Mouse (Mus musculus): ENCODE measurements at regions not wholly inside any gene's neighbourhood (a gene's known extent, or its start where the extent isn't known, plus 50 kb on each side); places are given as distances from the start of the nearest gene placed in this dataset.

DNA sequence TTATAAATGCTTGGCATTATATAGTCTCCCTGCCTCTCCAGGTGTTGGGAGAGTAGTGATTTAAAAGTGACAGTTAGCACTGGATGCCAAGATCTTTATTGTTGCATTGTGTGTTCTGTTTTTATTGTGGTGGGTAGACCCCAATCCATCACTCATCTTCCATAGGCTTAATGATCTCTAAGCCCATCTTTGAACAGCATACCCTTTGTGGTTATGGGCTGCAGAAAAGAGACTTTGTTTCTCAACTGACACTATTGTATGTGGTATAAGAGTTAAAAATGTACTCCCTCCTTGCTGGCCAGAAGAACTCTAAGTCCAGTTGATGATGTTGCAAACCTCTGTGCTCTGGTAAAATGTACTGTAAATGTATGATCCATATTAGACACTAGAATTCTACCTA is 727.5 kb downstream of the Flrt2 start:
- no peak for TF ChIP-seq POLR2A (IDR thresholded peaks at IDR 0.05; ENCODE audit: borderline replicate concordance, extremely low read depth, insufficient read depth, insufficient read length, poor library complexity, severe bottlenecking)
- no peak for TF ChIP-seq CTCF (IDR thresholded peaks at IDR 0.05; ENCODE audit: borderline replicate concordance, extremely low read depth, insufficient read depth, insufficient read length)
- no peak for DNase-seq (ENCODE audit: low read depth)

GRCm38 (mm10) chr12:96427589-96427988 is 735.6 kb downstream of the Flrt2 start:
- no peak for TF ChIP-seq CTCF (IDR thresholded peaks at IDR 0.05; ENCODE audit: borderline replicate concordance, extremely low read depth, insufficient read depth, insufficient read length)
- TF ChIP-seq POLR2A (IDR thresholded peaks at IDR 0.05; ENCODE audit: borderline replicate concordance, extremely low read depth, insufficient read depth, insufficient read length, poor library complexity, severe bottlenecking), result no peak

GRCm38 (mm10) chr12:96442546-96442945 is 750.5 kb downstream of the Flrt2 start:
- DNase-seq (ENCODE audit: low read depth), result peak; percentile 51
- TF ChIP-seq CTCF (IDR thresholded peaks at IDR 0.05; ENCODE audit: borderline replicate concordance, extremely low read depth, insufficient read depth, insufficient read length) (no peak), POLR2A (IDR thresholded peaks at IDR 0.05; ENCODE audit: borderline replicate concordance, extremely low read depth, insufficient read depth, insufficient read length, poor library complexity, severe bottlenecking) (no peak)

More at GRCm38 (mm10) chr12:96427589-96427988, 735.6 kb downstream of the Flrt2 start:
- DNase-seq (ENCODE audit: low read depth), result no peak

DNA sequence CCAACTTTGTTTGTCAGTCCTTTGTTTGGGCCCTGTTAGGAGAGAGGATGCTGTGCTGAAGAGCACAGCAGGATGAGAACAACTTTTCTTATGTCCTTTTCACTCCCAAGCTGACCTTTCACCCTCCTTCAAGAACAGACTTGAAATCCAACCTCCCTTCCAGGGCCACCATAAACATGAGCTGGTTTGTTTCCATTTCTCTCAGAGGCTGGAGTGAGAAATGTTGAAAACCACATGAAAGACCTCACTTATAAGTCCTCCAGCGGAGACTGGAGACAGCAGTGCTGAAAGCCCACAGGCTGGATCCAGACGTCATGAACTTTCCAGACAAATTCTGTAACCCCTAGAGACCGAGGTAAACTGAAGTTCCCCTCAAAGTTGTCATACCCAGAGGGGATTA is 761.3 kb downstream of the Flrt2 start:
- peak; percentile 26 for DNase-seq (ENCODE audit: low read depth)
- TF ChIP-seq POLR2A (IDR thresholded peaks at IDR 0.05; ENCODE audit: borderline replicate concordance, extremely low read depth, insufficient read depth, insufficient read length, poor library complexity, severe bottlenecking), result no peak
- no peak for TF ChIP-seq CTCF (IDR thresholded peaks at IDR 0.05; ENCODE audit: borderline replicate concordance, extremely low read depth, insufficient read depth, insufficient read length)

- TF ChIP-seq POLR2A (IDR thresholded peaks at IDR 0.05; ENCODE audit: borderline replicate concordance, extremely low read depth, insufficient read depth, insufficient read length, poor library complexity, severe bottlenecking) (no peak), CTCF (IDR thresholded peaks at IDR 0.05; ENCODE audit: borderline replicate concordance, extremely low read depth, insufficient read depth, insufficient read length) (no peak)
- no peak for DNase-seq (ENCODE audit: low read depth)
These were observed 784.3 kb downstream of the Flrt2 start for GRCm38 (mm10) chr12:96476344-96476743.

- DNase-seq (ENCODE audit: low read depth), result peak; percentile 21
- TF ChIP-seq CTCF (IDR thresholded peaks at IDR 0.05; ENCODE audit: borderline replicate concordance, extremely low read depth, insufficient read depth, insufficient read length), result no peak
- TF ChIP-seq POLR2A (IDR thresholded peaks at IDR 0.05; ENCODE audit: borderline replicate concordance, extremely low read depth, insufficient read depth, insufficient read length, poor library complexity, severe bottlenecking), result no peak
These were observed 796.5 kb downstream of the Flrt2 start for GRCm38 (mm10) chr12:96488448-96488960.

- DNase-seq (ENCODE audit: low read depth), result no peak
- TF ChIP-seq CTCF (IDR thresholded peaks at IDR 0.05; ENCODE audit: borderline replicate concordance, extremely low read depth, insufficient read depth, insufficient read length), result no peak
- TF ChIP-seq POLR2A (IDR thresholded peaks at IDR 0.05; ENCODE audit: borderline replicate concordance, extremely low read depth, insufficient read depth, insufficient read length, poor library complexity, severe bottlenecking), result no peak
These were observed 817.6 kb downstream of the Flrt2 start for GRCm38 (mm10) chr12:96509658-96510057.

DNA sequence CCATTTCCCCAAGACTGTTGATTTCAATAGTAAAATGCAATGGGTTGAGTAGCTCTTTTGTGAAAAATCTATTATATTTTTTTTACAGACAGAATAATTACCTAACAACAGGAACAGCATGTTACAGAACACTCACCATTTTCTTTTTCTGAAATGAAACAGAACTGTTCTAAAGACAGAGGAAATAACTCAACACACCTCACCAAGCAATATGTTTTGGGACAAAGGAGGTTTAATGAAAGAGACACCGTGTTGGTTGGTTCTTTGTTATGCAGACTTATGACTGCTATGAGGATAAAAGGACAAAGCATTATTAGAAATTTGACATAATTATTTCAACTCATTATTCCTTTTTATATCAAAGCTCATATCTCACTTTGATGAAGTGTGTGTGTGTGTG is 866.8 kb downstream of the Flrt2 start:
- DNase-seq (ENCODE audit: low read depth), result peak; percentile 8
- TF ChIP-seq CTCF (IDR thresholded peaks at IDR 0.05; ENCODE audit: borderline replicate concordance, extremely low read depth, insufficient read depth, insufficient read length) (no peak), POLR2A (IDR thresholded peaks at IDR 0.05; ENCODE audit: borderline replicate concordance, extremely low read depth, insufficient read depth, insufficient read length, poor library complexity, severe bottlenecking) (no peak)

DNA sequence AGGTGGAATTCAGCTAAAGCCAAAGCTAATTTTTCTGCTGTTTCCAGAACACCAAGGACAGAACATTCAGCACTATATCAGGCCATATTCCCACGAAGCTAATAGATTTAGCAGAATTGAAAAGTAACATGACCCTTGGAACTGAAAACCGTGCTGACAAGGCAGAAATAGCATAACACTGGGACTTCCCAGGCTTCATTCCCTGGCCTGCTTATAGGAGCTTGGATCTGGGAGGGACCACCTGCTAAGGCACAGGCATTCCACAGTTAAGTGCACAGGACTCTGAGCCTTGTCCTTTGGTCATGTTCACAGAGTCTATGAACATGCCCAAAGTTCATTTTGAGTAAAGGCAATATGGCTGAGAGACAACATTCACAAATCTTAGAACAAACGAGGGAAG is 902.8 kb downstream of the Flrt2 start:
- no peak for DNase-seq (ENCODE audit: low read depth)
- no peak for TF ChIP-seq POLR2A (IDR thresholded peaks at IDR 0.05; ENCODE audit: borderline replicate concordance, extremely low read depth, insufficient read depth, insufficient read length, poor library complexity, severe bottlenecking)

- no peak for DNase-seq (ENCODE audit: low read depth)
- TF ChIP-seq POLR2A (IDR thresholded peaks at IDR 0.05; ENCODE audit: borderline replicate concordance, extremely low read depth, insufficient read depth, insufficient read length, poor library complexity, severe bottlenecking), result no peak
- no peak for TF ChIP-seq CTCF (IDR thresholded peaks at IDR 0.05; ENCODE audit: borderline replicate concordance, extremely low read depth, insufficient read depth, insufficient read length)
These were observed 923.1 kb downstream of the Flrt2 start for GRCm38 (mm10) chr12:96615134-96615533.

DNA sequence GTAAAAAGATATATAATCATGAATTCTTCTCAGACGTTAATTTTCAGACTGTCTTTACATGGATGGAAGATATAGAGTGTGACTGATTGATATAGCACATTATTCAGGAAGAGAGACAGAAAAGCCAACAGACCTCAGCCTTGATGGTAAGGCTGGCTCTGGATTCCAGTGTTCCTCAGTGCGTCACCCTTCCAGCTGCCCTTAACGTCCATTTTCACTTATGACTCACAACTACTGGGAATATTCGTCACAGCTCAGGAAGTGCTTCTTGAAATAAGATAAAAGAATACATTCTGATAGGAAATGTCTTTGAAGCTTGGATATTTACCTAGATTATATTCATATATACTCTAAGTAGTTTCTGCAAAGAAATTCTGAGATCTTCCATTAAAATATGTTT is 923.8 kb downstream of the Flrt2 start:
- TF ChIP-seq POLR2A (IDR thresholded peaks at IDR 0.05; ENCODE audit: borderline replicate concordance, extremely low read depth, insufficient read depth, insufficient read length, poor library complexity, severe bottlenecking) (no peak), CTCF (IDR thresholded peaks at IDR 0.05; ENCODE audit: borderline replicate concordance, extremely low read depth, insufficient read depth, insufficient read length) (no peak)

DNA sequence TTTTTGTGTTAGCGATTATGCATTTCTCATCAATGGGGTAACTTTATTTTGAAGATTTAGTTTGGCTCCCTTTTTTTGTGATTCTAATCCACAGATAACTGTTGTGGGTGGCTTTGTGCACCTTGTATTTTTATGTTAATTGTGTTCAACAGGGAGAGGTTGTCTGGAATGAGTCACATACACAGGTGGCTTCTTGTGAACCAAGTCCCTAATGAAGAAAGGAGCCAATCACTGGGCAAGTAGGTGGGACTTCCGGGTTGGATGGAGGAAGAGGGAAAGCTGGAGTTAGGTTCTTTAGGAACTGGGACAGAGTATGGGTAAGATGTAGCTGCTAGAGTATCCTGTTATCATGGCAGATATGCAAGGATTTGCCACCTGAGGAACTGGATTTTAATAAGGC is 925.2 kb downstream of the Flrt2 start:
- no peak for TF ChIP-seq POLR2A (IDR thresholded peaks at IDR 0.05; ENCODE audit: borderline replicate concordance, extremely low read depth, insufficient read depth, insufficient read length, poor library complexity, severe bottlenecking)
- TF ChIP-seq CTCF (IDR thresholded peaks at IDR 0.05; ENCODE audit: borderline replicate concordance, extremely low read depth, insufficient read depth, insufficient read length), result no peak
- DNase-seq (ENCODE audit: low read depth), result no peak

More for the DNA sequence above, 923.8 kb downstream of the Flrt2 start:
- DNase-seq (ENCODE audit: low read depth), result no peak

Measured in brain, embryonic 14.5 days (tissue).